Mouse (Mus musculus) liver, embryonic 15.5 days (tissue): ENCODE measurements around the gene Dusp2. TPM values are rescaled to one million over a fixed set of nuclear protein-coding genes. Genes with fewer than 3 reads are reported as not detected.

Experiments
- ATAC-seq: fragments of 200-750 bp; cut with Nextera tagmentation; 2 replicates; pipeline ENCODE4 v1.8.0; 2017; ENCODE audit warnings: moderate number of reproducible peaks, mild to moderate bottlenecking, moderate library complexity; ENCODE audit not compliant: insufficient read depth
- H3K27ac ChIP-seq: fragments of 300-500 bp; sonication (generic); replicated peaks from 2 replicates; pipeline ENCODE4 v1.5.1; 2015; ENCODE audit warnings: mild to moderate bottlenecking, inconsistent platforms
- H3K27me3 ChIP-seq: fragments of 300-500 bp; sonication (generic); 2 replicates; pipeline ENCODE4 v1.6.1; 2015; ENCODE audit warnings: mild to moderate bottlenecking, inconsistent platforms
- H3K36me3 ChIP-seq: fragments of 300-500 bp; sonication (generic); replicated peaks from 2 replicates; pipeline ENCODE4 v1.6.1; 2015; ENCODE audit warnings: moderate library complexity, mild to moderate bottlenecking, inconsistent platforms
- H3K4me1 ChIP-seq: fragments of 300-500 bp; sonication (generic); replicated peaks from 2 replicates; pipeline ENCODE4 v1.6.1; 2015; ENCODE audit warnings: inconsistent platforms
- H3K4me2 ChIP-seq: fragments of 300-500 bp; sonication (generic); 2 replicates; pipeline ENCODE4 v1.6.1; 2015; ENCODE audit warnings: moderate library complexity, mild to moderate bottlenecking, inconsistent platforms
- H3K4me3 ChIP-seq: fragments of 300-500 bp; sonication (generic); replicated peaks from 2 replicates; pipeline ENCODE4 v1.5.1; 2015; ENCODE audit warnings: mild to moderate bottlenecking, inconsistent platforms
- H3K9ac ChIP-seq: fragments of 300-500 bp; sonication (generic); 2 replicates; pipeline ENCODE4 v1.6.1; 2015; ENCODE audit warnings: moderate library complexity, mild to moderate bottlenecking, inconsistent platforms
- H3K9me3 ChIP-seq: fragments of 300-500 bp; sonication (generic); replicated peaks from 2 replicates; pipeline ENCODE4 v1.6.1; 2016; ENCODE audit warnings: inconsistent platforms
- WGBS: fragments of 180-500 bp; shearing (Covaris S2); methylation state at CpG from one replicate; pipeline ENCODE4 v1.1.7; 2015; ENCODE audit warnings: mixed read lengths; ENCODE audit not compliant: insufficient replicate concordance; 5-methylcytosine and 5-hydroxymethylcytosine counted together
- polyA plus RNA-seq: library from polyadenylated mRNA; unstranded; fragments of >200 nt; fragmentation: Nextera tagmentation; extraction: Ambion mirVana; gene quantifications from 2 replicates; pipeline ENCODE4 v1.2.1, GENCODE M21; 2015

Dusp2 gene
- polyA plus RNA-seq, 1 experiment from 2014 or later = 2.6 TPM

GRCm38 (mm10) chr2:127377942-127378610, 42.1 kb downstream of the Dusp2 start:
- H3K27me3 ChIP-seq = 0 out of 2 replicates have a peak, but pooled peaks cover 3% of the 10 kb centered on the region
- no peak overlapping the region for H3K4me2 ChIP-seq
- peaks cover 68% of the 10 kb centered on the region for H3K4me1 ChIP-seq
- H3K9me3 ChIP-seq = no peaks in the 10 kb centered on the region
- no peak overlapping the region for H3K4me3 ChIP-seq
- H3K27ac ChIP-seq = peak overlapping the region; percentile 34
- 61% methylated on average over 7 of the region's 7 CpGs for WGBS
- H3K36me3 ChIP-seq = no peaks in the 10 kb centered on the region
- no peak overlapping the region for H3K9ac ChIP-seq
- ATAC-seq = no peak

- Histone ChIP-seq H3K36me3 (no peaks in the 10 kb centered on the region), H3K9ac (no peak overlapping the region), H3K27me3 (0 out of 2 replicates have a peak, but pooled peaks cover 3% of the 10 kb centered on the region), H3K27ac (peak overlapping the region; percentile 16; the same call in 1 of the 2 replicates), H3K4me3 (no peak overlapping the region), H3K4me2 (no peak overlapping the region), H3K4me1 (peaks cover 63% of the 10 kb centered on the region), H3K9me3 (no peaks in the 10 kb centered on the region)
- ATAC-seq = no peak
- whole genome bisulfite sequencing = 74% methylated on average over 7 of the region's 7 CpGs
Observed at GRCm38 (mm10) chr2:127378611-127378990, 42.6 kb downstream of the Dusp2 start.

GRCm38 (mm10) chr2:127379250-127379649, 43.3 kb downstream of the Dusp2 start:
- no peak overlapping the region for H3K4me2 ChIP-seq
- 72% methylated on average over 3 of the region's 3 CpGs for WGBS
- no peak overlapping the region for H3K9ac ChIP-seq
- 0 out of 2 replicates have a peak, but pooled peaks cover 3% of the 10 kb centered on the region for H3K27me3 ChIP-seq
- no peaks in the 10 kb centered on the region for H3K9me3 ChIP-seq
- no peaks in the 10 kb centered on the region for H3K36me3 ChIP-seq
- no peak overlapping the region for H3K27ac ChIP-seq
- H3K4me1 ChIP-seq = peaks cover 56% of the 10 kb centered on the region
- ATAC-seq = no peak
- H3K4me3 ChIP-seq = no peak overlapping the region

- Histone ChIP-seq H3K27me3 (0 out of 2 replicates have a peak, but pooled peaks cover 3% of the 10 kb centered on the region), H3K4me1 (peaks cover 10% of the 10 kb centered on the region), H3K9ac (no peak overlapping the region), H3K36me3 (no peaks in the 10 kb centered on the region), H3K27ac (no peak overlapping the region), H3K4me3 (no peak overlapping the region), H3K4me2 (no peak overlapping the region), H3K9me3 (no peaks in the 10 kb centered on the region)
- WGBS = 66% methylated on average over 7 of the region's 7 CpGs
- no peak for ATAC-seq
Observed at GRCm38 (mm10) chr2:127383881-127384280, 47.9 kb downstream of the Dusp2 start.

- Histone ChIP-seq H3K4me2 (no peak overlapping the region), H3K36me3 (no peaks in the 10 kb centered on the region), H3K9me3 (no peaks in the 10 kb centered on the region), H3K27ac (no peak overlapping the region), H3K27me3 (no peaks in the 10 kb centered on the region), H3K4me3 (no peak overlapping the region), H3K9ac (no peak overlapping the region), H3K4me1 (peaks cover 5% of the 10 kb centered on the region)
- 39% methylated on average over 2 of the region's 2 CpGs for WGBS
- no peak for ATAC-seq
Observed at GRCm38 (mm10) chr2:127387521-127387920, 51.6 kb downstream of the Dusp2 start.

Other genes with a start within 250 kb of the Dusp2 start
- 54.9 and 57.2 TPM in 2 replicates for gene Ncaph, start 202.2 kb upstream of the Dusp2 start, polyA plus RNA-seq
- gene Itpripl1, start 192.7 kb upstream of the Dusp2 start, polyA plus RNA-seq = 23.3 and 24.0 TPM in 2 replicates
- gene 1810024B03Rik, start 127.9 kb upstream of the Dusp2 start, polyA plus RNA-seq = 0.58 and 0.76 TPM in 2 replicates
- gene Snrnp200, start 127.8 kb upstream of the Dusp2 start, polyA plus RNA-seq = 23.3 and 29.1 TPM in 2 replicates
- gene Ciao1, start 88.3 kb upstream of the Dusp2 start, polyA plus RNA-seq = 39.9 and 40.7 TPM in 2 replicates
- 12.1 and 12.2 TPM in 2 replicates for gene Tmem127, start 88.3 kb upstream of the Dusp2 start, polyA plus RNA-seq
- gene Stard7, start 65.9 kb upstream of the Dusp2 start, polyA plus RNA-seq = 37.5 and 40.0 TPM in 2 replicates
- gene Astl, start 2.5 kb downstream of the Dusp2 start, polyA plus RNA-seq = 0.03 TPM in 1 of 2 replicates, not detected in the other
- 21.7 and 24.0 TPM in 2 replicates for gene Adra2b, start 27.0 kb downstream of the Dusp2 start, polyA plus RNA-seq
- gene Gpat2, start 89.0 kb downstream of the Dusp2 start, polyA plus RNA-seq = 0.35 and 0.63 TPM in 2 replicates
- 14.0 and 15.4 TPM in 2 replicates for gene Fahd2a, start 108.4 kb downstream of the Dusp2 start, polyA plus RNA-seq
- 0.28 and 0.41 TPM in 2 replicates for gene Kcnip3, start 185.9 kb downstream of the Dusp2 start, polyA plus RNA-seq
- gene Prom2, start 205.3 kb downstream of the Dusp2 start, polyA plus RNA-seq = not detected in 2 replicates